Mouse (Mus musculus) liver, embryonic 15.5 days (tissue): ENCODE measurements around the gene Cd81. TPM values are rescaled to one million over a fixed set of nuclear protein-coding genes. Genes with fewer than 3 reads are reported as not detected.

Experiments used
- ATAC-seq: fragments of 200-750 bp; cut with Nextera tagmentation; 2 replicates; pipeline ENCODE4 v1.8.0; 2017; ENCODE audit warnings: moderate number of reproducible peaks, mild to moderate bottlenecking, moderate library complexity; ENCODE audit not compliant: insufficient read depth
- H3K27ac ChIP-seq: fragments of 300-500 bp; sonication (generic); replicated peaks from 2 replicates; pipeline ENCODE4 v1.5.1; 2015; ENCODE audit warnings: mild to moderate bottlenecking, inconsistent platforms
- H3K27me3 ChIP-seq: fragments of 300-500 bp; sonication (generic); 2 replicates; pipeline ENCODE4 v1.6.1; 2015; ENCODE audit warnings: mild to moderate bottlenecking, inconsistent platforms
- H3K36me3 ChIP-seq: fragments of 300-500 bp; sonication (generic); replicated peaks from 2 replicates; pipeline ENCODE4 v1.6.1; 2015; ENCODE audit warnings: moderate library complexity, mild to moderate bottlenecking, inconsistent platforms
- H3K4me1 ChIP-seq: fragments of 300-500 bp; sonication (generic); replicated peaks from 2 replicates; pipeline ENCODE4 v1.6.1; 2015; ENCODE audit warnings: inconsistent platforms
- H3K4me2 ChIP-seq: fragments of 300-500 bp; sonication (generic); 2 replicates; pipeline ENCODE4 v1.6.1; 2015; ENCODE audit warnings: moderate library complexity, mild to moderate bottlenecking, inconsistent platforms
- H3K4me3 ChIP-seq: fragments of 300-500 bp; sonication (generic); replicated peaks from 2 replicates; pipeline ENCODE4 v1.5.1; 2015; ENCODE audit warnings: mild to moderate bottlenecking, inconsistent platforms
- H3K9ac ChIP-seq: fragments of 300-500 bp; sonication (generic); 2 replicates; pipeline ENCODE4 v1.6.1; 2015; ENCODE audit warnings: moderate library complexity, mild to moderate bottlenecking, inconsistent platforms
- H3K9me3 ChIP-seq: fragments of 300-500 bp; sonication (generic); replicated peaks from 2 replicates; pipeline ENCODE4 v1.6.1; 2016; ENCODE audit warnings: inconsistent platforms
- WGBS: fragments of 180-500 bp; shearing (Covaris S2); methylation state at CpG from one replicate; pipeline ENCODE4 v1.1.7; 2015; ENCODE audit warnings: mixed read lengths; ENCODE audit not compliant: insufficient replicate concordance; 5-methylcytosine and 5-hydroxymethylcytosine counted together
- polyA plus RNA-seq: library from polyadenylated mRNA; unstranded; fragments of >200 nt; fragmentation: Nextera tagmentation; extraction: Ambion mirVana; gene quantifications from 2 replicates; pipeline ENCODE4 v1.2.1, GENCODE M21; 2015

The Cd81 gene
- polyA plus RNA-seq, 1 experiment from 2014 or later = 132 TPM

DNA sequence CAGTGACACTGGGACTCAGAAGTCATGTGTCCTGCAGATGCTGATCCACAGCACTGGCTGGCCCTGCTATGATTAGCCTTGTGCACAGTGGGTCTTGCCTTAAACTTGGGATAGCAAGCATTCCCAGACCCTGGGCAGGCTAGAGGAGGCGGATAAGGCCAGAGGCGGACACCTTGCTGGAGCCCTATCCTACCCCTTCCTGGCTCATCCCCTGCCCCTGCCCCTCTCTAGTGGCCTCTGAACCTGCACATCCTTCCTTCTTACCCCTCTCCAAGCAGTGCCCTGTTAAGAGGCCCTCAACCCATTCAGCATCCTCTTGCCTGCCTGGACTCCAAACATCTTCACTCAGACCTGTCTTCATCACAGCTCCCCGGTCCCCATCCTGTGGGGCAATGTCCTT, 12.0 kb upstream of the Cd81 start:
- Histone ChIP-seq H3K36me3 (no peaks in the 10 kb centered on the region), H3K9ac (no peak overlapping the region), H3K4me2 (no peak overlapping the region), H3K4me1 (peaks cover 24% of the 10 kb centered on the region), H3K27ac (no peak overlapping the region), H3K27me3 (no peaks in the 10 kb centered on the region), H3K4me3 (no peak overlapping the region), H3K9me3 (no peaks in the 10 kb centered on the region)
- ATAC-seq = no peak
- 66% methylated on average over 3 of the region's 3 CpGs for WGBS

DNA sequence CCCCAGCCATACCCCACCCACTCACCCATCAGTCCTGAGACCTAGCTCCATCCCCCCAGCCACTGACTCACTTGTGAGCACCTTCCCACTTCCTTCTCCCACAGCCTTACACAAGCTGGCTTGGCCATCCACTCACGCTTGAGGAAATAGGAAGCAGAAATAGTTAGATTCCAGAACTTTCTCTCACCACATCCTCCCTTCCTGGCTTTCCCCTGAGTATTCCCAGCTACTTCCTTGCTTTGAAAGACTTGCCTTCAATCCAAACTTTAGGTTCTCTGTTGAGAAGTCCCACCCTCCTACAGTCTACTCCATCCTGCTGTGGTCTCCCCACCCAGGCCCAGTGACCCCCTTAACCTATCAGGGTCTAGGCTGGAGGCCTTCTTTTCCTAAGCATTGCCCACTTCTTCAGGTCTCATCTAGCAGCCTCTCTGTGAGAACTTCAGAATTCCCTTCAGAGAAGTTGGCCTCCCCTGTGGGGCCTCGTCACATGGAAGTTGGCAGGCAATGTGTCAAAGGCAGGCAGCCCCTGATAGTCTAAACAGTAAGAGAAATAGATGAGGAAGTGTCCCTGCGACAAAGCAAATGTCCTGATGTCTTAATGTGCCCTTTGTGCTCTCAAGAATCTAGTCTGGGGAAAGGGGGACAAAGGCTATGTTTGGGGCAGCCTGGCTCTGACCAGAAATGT, 11.3 kb upstream of the Cd81 start:
- WGBS = 44% methylated on average over 3 of the region's 3 CpGs
- Histone ChIP-seq H3K4me1 (peaks cover 24% of the 10 kb centered on the region), H3K9me3 (no peaks in the 10 kb centered on the region), H3K27ac (no peak overlapping the region), H3K27me3 (no peaks in the 10 kb centered on the region), H3K36me3 (no peaks in the 10 kb centered on the region), H3K4me2 (no peak overlapping the region), H3K9ac (no peak overlapping the region), H3K4me3 (no peak overlapping the region)
- ATAC-seq = no peak

DNA sequence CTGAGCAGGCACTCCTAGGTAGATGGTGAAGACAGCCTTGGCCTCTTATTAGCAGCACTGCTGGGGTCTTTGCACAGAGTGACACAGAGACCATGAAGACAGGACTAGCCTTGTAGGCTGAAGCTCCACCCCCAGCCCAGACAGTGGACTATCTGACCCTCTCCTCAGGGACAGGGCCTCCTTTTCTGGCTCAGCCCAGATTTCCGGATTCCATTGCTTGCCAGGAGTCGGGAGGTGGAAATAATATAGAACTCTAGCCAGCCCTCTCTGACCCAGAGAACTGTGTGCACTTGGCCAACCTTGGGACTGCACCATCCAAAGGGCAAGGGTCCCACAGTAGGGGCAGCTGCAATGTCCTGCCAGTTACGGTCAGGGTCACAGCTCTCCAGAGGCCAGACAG, 10.4 kb upstream of the Cd81 start:
- no peak overlapping the region for H3K4me3 ChIP-seq
- no peak overlapping the region for H3K4me2 ChIP-seq
- H3K27ac ChIP-seq = 0 out of 2 replicates have a peak overlapping the region, but pooled peaks have one; percentile 14
- no peak overlapping the region for H3K9ac ChIP-seq
- H3K36me3 ChIP-seq = no peaks in the 10 kb centered on the region
- peak; percentile 42 for ATAC-seq
- no peaks in the 10 kb centered on the region for H3K9me3 ChIP-seq
- H3K4me1 ChIP-seq = peaks cover 24% of the 10 kb centered on the region
- 65% methylated on average over 3 of the region's 3 CpGs for WGBS
- no peaks in the 10 kb centered on the region for H3K27me3 ChIP-seq

DNA sequence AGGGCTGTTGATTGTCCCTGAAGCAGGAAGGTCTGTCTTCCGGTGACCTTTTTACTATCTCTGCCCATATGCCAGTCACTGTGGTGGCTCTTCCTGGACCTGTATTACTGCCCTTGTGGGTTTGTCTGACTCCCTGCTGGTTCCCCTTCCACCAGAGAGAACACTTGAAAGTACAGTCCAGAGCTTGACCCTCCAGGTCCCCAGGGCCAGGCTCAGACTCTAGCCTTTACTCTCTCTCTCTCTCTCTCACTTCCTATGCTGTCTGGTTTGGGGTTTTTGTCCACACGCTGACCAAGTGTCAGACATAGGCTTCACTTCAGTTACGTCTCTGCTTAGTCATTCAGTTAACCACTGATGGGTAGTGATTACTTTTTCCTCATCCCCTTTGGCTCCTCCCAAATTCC, 9.6 kb upstream of the Cd81 start:
- no peaks in the 10 kb centered on the region for H3K36me3 ChIP-seq
- no peak overlapping the region for H3K4me2 ChIP-seq
- 0 out of 2 replicates have a peak overlapping the region, but pooled peaks have one; percentile 14 for H3K27ac ChIP-seq
- H3K4me3 ChIP-seq = no peak overlapping the region
- H3K4me1 ChIP-seq = peaks cover 24% of the 10 kb centered on the region
- ATAC-seq = no peak
- no peaks in the 10 kb centered on the region for H3K9me3 ChIP-seq
- H3K27me3 ChIP-seq = no peaks in the 10 kb centered on the region
- WGBS = 13% methylated on average over 3 of the region's 3 CpGs
- no peak overlapping the region for H3K9ac ChIP-seq

DNA sequence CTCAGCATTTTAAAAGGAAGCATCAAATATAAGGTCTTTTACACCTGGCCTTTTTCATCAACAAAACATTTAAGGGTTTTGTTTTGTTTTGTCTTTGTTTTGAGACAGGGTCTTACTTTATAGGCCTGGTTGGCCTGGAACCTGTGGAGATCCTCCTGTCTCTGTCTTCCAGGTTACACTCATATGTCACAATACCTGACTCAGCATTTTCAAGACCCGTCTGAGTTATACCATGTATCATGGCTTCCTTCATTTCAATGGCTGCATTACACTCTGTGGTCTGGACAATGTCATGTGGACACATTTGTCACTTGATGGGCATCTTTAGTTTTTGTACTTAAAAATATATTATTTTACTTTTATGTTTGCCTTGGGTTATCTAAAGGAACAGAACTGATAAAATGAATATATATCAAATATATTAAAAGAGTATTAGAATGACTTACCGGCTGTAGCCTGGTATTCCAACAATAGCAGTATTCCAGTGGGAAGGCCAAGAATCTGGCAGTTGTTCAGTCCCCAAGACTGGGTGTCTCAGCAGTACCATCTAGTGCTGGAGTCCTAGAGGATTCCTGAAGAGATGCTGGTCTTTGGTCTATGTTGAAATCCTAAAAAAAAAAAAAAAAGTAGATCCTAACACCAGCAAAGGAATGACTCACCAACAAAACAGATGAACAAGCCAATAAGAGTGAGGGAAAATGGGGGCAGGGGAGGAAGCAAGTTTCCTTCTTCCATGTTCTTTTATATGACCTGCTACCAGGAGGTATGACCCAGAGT, 8.3 kb upstream of the Cd81 start:
- no peak overlapping the region for H3K4me3 ChIP-seq
- no peaks in the 10 kb centered on the region for H3K9me3 ChIP-seq
- H3K36me3 ChIP-seq = no peaks in the 10 kb centered on the region
- H3K9ac ChIP-seq = no peak overlapping the region
- 72% methylated on average over 2 of the region's 2 CpGs for WGBS
- H3K4me2 ChIP-seq = no peak overlapping the region
- no peak overlapping the region for H3K27ac ChIP-seq
- H3K27me3 ChIP-seq = no peaks in the 10 kb centered on the region
- peaks cover 24% of the 10 kb centered on the region for H3K4me1 ChIP-seq
- no peak for ATAC-seq

DNA sequence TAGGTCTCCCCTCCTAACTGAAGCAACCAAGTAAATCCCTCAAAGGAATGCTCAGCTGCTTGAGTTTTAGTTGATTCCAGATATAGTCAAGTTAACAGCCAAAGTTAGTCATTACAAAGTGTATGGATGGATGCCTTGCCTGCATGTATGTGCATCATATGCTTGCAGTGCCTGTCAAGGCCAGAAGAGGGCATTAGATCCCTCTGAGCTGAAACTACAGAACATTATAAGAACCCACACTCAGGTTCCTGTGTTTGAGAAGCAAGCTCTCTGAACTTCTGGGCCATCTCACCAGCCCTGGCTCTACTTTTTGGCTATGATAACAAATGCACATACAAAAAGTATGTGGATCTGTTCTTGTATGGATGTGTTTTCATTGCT, 7.7 kb upstream of the Cd81 start:
- no peaks in the 10 kb centered on the region for H3K36me3 ChIP-seq
- no peak overlapping the region for H3K4me3 ChIP-seq
- H3K27me3 ChIP-seq = no peaks in the 10 kb centered on the region
- H3K9ac ChIP-seq = no peak overlapping the region
- H3K4me2 ChIP-seq = no peak overlapping the region
- no peak for ATAC-seq
- H3K4me1 ChIP-seq = peaks cover 24% of the 10 kb centered on the region
- H3K9me3 ChIP-seq = no peaks in the 10 kb centered on the region
- H3K27ac ChIP-seq = no peak overlapping the region

DNA sequence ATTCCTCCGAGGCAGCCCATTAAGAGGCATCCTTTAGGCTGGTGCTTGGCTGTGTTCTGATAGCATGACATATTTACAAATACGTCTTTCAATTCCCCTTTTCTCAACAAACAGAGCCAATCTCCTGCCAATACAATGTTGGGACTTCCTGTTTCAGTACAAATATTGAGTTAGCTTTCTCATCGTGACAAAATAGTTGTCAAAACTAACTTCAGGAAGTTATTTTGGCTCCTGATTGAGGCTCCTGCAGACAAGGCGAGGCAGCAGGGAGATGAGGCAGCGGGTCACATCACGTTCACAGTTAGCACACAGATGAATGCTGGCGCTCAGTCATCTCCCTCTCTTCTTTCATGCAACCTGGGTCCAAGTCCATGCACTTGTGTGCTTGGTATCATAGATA, 6.2 kb upstream of the Cd81 start:
- peaks cover 24% of the 10 kb centered on the region for H3K4me1 ChIP-seq
- no peak overlapping the region for H3K27ac ChIP-seq
- ATAC-seq = no peak
- no peak overlapping the region for H3K4me3 ChIP-seq
- no peak overlapping the region for H3K4me2 ChIP-seq
- WGBS = 37% methylated on average over 7 of the region's 7 CpGs
- H3K9me3 ChIP-seq = no peaks in the 10 kb centered on the region
- no peaks in the 10 kb centered on the region for H3K27me3 ChIP-seq
- no peak overlapping the region for H3K9ac ChIP-seq
- H3K36me3 ChIP-seq = no peaks in the 10 kb centered on the region

DNA sequence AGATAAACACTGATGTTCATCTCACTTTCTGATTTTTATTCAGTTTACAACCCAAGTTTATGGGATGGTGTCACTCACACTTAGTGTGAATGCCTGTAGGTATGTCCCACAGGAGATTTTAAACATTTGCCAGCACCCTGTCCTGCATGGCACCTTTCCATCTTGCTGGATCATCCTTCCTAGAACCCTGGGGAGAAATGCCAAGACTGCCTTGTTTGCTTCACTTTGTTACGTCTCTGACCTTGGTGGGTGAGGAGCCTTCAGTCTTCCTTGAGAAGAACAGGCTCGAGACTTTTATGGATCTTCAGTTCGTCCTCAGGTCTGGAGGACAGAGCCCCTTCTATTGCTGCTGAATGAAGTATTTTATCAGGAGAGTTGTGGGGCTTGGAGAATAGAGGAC, 3.2 kb upstream of the Cd81 start:
- 50% methylated on average over 3 of the region's 3 CpGs for WGBS
- Histone ChIP-seq H3K9ac (no peak overlapping the region), H3K4me2 (no peak overlapping the region), H3K4me3 (no peak overlapping the region), H3K9me3 (no peaks in the 10 kb centered on the region), H3K36me3 (no peaks in the 10 kb centered on the region), H3K27ac (no peak overlapping the region), H3K27me3 (no peaks in the 10 kb centered on the region), H3K4me1 (peaks cover 33% of the 10 kb centered on the region)
- no peak for ATAC-seq

DNA sequence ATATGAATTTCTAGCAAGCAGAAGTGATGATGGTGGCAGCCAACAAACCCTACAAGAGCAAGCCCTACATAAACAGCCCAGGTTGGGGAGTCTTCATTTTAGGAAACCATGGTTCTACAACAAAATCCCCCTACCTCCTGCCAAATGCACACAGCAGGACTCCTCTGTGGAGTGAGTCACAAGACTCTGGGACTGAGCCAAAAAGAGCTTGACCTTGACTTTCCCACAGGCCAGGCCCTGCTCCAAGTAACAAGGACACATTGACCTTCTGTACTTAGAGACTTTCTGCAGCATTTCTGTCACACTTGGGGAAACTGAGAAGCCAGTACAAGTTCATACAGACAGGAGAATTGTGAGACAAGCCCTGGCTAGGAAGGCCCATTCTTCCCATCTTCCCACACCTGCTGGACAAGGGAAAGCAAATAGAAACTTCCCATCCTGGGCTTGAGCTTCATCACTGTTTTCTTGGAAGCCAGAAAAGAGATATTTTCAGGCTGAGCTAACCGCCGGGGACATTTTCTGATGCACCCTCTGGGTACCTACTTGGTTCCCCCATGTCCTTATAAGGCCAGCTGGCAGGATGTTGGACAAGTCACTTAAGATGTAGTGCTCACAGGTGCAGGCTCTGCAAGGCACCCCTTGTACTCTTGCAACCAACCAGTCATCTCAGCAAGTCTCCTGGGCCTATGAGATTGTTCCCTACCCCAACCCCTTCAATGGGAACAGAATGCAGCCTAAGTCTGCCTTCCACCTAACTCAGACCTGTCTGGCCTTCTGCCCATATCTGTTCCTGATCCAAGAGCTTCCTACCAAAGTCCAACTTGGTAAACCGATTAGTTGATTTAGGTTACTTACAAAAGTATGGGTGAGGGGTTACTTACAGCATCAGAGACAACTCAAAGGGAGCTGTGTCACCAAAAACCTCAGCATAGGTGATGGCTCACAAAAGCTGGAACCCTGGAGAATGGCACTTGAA, 2.4 kb upstream of the Cd81 start:
- Histone ChIP-seq H3K4me3 (no peak overlapping the region), H3K27ac (no peak overlapping the region), H3K9ac (no peak overlapping the region), H3K4me2 (no peak overlapping the region), H3K4me1 (peaks cover 41% of the 10 kb centered on the region), H3K36me3 (no peaks in the 10 kb centered on the region), H3K9me3 (no peaks in the 10 kb centered on the region), H3K27me3 (no peaks in the 10 kb centered on the region)
- 70% methylated on average over 3 of the region's 3 CpGs for WGBS
- no peak for ATAC-seq

DNA sequence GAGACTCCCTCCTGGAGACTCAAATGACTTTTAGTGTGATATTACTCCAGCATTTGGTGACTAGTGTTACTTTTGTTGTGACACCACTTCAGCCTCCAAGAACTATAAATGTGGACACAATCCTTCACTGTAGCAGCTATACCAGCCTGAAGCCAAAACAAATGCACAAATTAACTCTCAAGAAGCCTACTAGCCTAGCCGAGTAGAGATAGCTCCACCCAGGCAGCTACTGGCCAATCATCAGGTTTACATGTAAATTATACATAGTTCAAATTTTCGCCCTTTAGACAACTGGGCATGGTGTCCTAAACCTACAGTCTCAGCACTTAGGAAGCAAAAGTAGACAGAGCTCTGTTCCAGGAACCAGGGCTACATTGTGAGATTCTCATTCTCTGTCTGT, 1.2 kb upstream of the Cd81 start:
- Histone ChIP-seq H3K27me3 (no peaks in the 10 kb centered on the region), H3K4me3 (no peak overlapping the region), H3K9me3 (no peaks in the 10 kb centered on the region), H3K27ac (no peak overlapping the region), H3K9ac (no peak overlapping the region), H3K4me2 (no peak overlapping the region), H3K36me3 (no peaks in the 10 kb centered on the region), H3K4me1 (peaks cover 53% of the 10 kb centered on the region)
- no peak for ATAC-seq
- WGBS = 16% methylated on average over 2 of the region's 2 CpGs
